Mouse (Mus musculus) neural tube, embryonic 11.5 days (tissue): ENCODE data around the gene Tenm4. TPM values are rescaled to one million over a fixed set of nuclear protein-coding genes. Genes with fewer than 3 reads are reported as not detected.

Source experiments
- ATAC-seq: fragments of 200-750 bp; cut with Nextera tagmentation; 2 replicates; pipeline ENCODE4 v1.8.0; 2017; ENCODE audit warnings: moderate number of reproducible peaks, mild to moderate bottlenecking, moderate TSS enrichment, moderate library complexity; ENCODE audit not compliant: insufficient read depth, low FRiP score, low TSS enrichment
- DNase-seq: peaks from one replicate; pipeline ENCODE4 v3.0.0-alpha.2; 2015; ENCODE audit warnings: low spot score
- H3K27ac ChIP-seq: fragments of 300-500 bp; sonication (generic); 2 replicates; pipeline ENCODE4 v1.5.1; 2014; ENCODE audit warnings: low read depth, mild to moderate bottlenecking, low read length
- H3K27me3 ChIP-seq: fragments of 300-500 bp; sonication (generic); 2 replicates; pipeline ENCODE4 v1.6.1; 2014; ENCODE audit warnings: mild to moderate bottlenecking, low read length, mixed read lengths; ENCODE audit not compliant: control insufficient read depth, insufficient read depth
- H3K36me3 ChIP-seq: fragments of 300-500 bp; sonication (generic); 2 replicates; pipeline ENCODE4 v1.6.1; 2014; ENCODE audit warnings: mild to moderate bottlenecking, low read length, moderate library complexity, mixed read lengths; ENCODE audit not compliant: control insufficient read depth, insufficient read depth
- H3K4me1 ChIP-seq: fragments of 300-500 bp; sonication (generic); 2 replicates; pipeline ENCODE4 v1.6.1; 2014; ENCODE audit warnings: low read length, mixed read lengths; ENCODE audit not compliant: control insufficient read depth, insufficient read depth
- H3K4me2 ChIP-seq: fragments of 300-500 bp; sonication (generic); 2 replicates; pipeline ENCODE4 v1.6.1; 2014; ENCODE audit warnings: low read depth, mild to moderate bottlenecking, moderate library complexity
- H3K4me3 ChIP-seq: fragments of 300-500 bp; sonication (generic); 2 replicates; pipeline ENCODE4 v1.5.1; 2014; ENCODE audit warnings: low read depth, low read length
- H3K9ac ChIP-seq: fragments of 300-500 bp; sonication (generic); 2 replicates; pipeline ENCODE4 v1.6.1; 2014; ENCODE audit warnings: mild to moderate bottlenecking, low read length
- H3K9me3 ChIP-seq: fragments of 300-500 bp; sonication (generic); 2 replicates; pipeline ENCODE4 v1.6.1; 2016; ENCODE audit warnings: low read length; ENCODE audit not compliant: control insufficient read depth
- WGBS: fragments of 180-500 bp; shearing (Covaris S2); extraction: QIAGEN DNeasy Blood & Tissue Kit; methylation state at CpG from one replicate; pipeline ENCODE4 v1.1.7; 2014; 5-methylcytosine and 5-hydroxymethylcytosine counted together
- polyA plus RNA-seq: library from polyadenylated mRNA; unstranded; fragments of >200 nt; fragmentation: Nextera tagmentation; extraction: Ambion mirVana; gene quantifications from 2 replicates; pipeline ENCODE4 v1.2.1, GENCODE M21; 2014

The Tenm4 gene
- polyA plus RNA-seq, 1 experiment from 2014 or later = 32.7 TPM

GRCm38 (mm10) chr7:96650435-96650834 lies 479.4 kb downstream of the Tenm4 start:
- no peak overlapping the region for H3K9ac ChIP-seq
- no peaks in the 10 kb centered on the region; the same call in 1 of the 2 replicates for H3K9me3 ChIP-seq
- H3K4me1 ChIP-seq = peaks cover 39% of the 10 kb centered on the region
- WGBS = 13% methylated on average over 2 of the region's 2 CpGs
- no peak for ATAC-seq
- DNase-seq = no peak
- no peak overlapping the region for H3K4me3 ChIP-seq
- H3K36me3 ChIP-seq = no peaks in the 10 kb centered on the region
- no peak overlapping the region for H3K27ac ChIP-seq
- H3K4me2 ChIP-seq = no peak overlapping the region
- H3K27me3 ChIP-seq = no peaks in the 10 kb centered on the region

DNA sequence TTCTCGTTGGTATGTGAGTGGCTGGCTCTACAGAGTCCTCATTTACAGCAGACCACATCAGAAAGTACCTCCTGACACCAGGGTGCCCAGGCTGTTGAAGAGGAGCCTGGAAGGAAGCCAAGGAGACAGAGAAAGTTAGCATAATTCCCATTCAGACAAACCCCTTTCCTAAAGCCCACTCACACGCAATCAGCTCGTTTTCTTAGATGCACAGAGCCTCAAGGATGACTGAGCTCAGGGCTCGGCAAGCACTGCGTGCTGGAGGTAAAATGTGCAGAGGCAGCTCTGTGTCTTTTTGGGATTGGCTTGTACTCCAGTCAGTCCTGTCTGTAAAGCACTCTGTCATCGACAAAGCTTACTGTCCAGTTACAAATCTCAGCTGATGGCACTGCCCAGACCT lies 480.0 kb downstream of the Tenm4 start:
- WGBS = 18% methylated on average over 6 of the region's 6 CpGs
- no peak overlapping the region for H3K4me3 ChIP-seq
- H3K4me2 ChIP-seq = no peak overlapping the region
- no peaks in the 10 kb centered on the region for H3K27me3 ChIP-seq
- ATAC-seq (no peak), DNase-seq (peak; percentile 25)
- H3K9me3 ChIP-seq = no peaks in the 10 kb centered on the region; the same call in 1 of the 2 replicates
- H3K9ac ChIP-seq = no peak overlapping the region
- no peaks in the 10 kb centered on the region for H3K36me3 ChIP-seq
- H3K27ac ChIP-seq = no peak overlapping the region
- H3K4me1 ChIP-seq = peaks cover 38% of the 10 kb centered on the region

DNA sequence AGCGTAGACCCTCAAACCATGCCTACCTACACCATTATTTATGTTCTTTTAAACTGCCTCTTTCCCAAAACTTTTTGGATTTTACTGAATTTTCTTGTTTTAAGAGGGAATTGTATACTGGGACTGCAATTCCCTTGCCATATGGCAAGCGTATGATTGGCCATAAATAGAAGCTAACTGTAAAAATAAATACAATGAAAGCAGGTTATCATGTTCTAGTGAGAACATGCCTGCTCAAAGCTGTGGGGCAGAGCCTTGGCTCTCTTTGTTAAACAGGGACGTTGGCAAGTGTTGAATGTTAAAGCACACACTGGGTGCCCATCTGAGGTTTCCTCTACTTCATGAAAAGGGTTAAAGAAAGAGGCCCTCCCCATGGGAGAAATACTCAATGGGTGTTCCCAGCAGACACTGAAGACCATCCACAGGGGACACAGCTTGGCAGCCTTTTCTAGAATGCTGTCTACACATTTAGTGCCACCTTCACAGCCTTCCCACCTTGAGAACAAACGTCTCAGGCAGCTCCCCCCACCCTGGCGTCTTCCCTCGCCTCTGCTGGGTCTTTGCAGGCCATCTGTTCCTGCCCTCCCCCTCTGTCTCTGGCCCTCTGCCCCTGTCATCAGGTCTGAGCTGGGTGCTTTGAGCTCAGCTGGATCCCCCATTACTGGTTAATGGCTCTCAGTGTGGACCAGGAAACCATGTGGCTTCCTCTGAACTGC lies 480.7 kb downstream of the Tenm4 start:
- Histone ChIP-seq H3K27ac (peak overlapping the region; percentile 23; the same call in 1 of the 2 replicates), H3K9me3 (no peaks in the 10 kb centered on the region; the same call in 1 of the 2 replicates), H3K36me3 (no peaks in the 10 kb centered on the region), H3K9ac (peak overlapping the region; percentile 19; the same call in 1 of the 2 replicates), H3K4me2 (no peak overlapping the region), H3K4me1 (peaks cover 44% of the 10 kb centered on the region), H3K27me3 (no peaks in the 10 kb centered on the region), H3K4me3 (no peak overlapping the region)
- ATAC-seq (peak; percentile 49; the same call in 1 of the 2 replicates), DNase-seq (peak; percentile 38)
- WGBS = 20% methylated on average over 6 of the region's 6 CpGs

DNA sequence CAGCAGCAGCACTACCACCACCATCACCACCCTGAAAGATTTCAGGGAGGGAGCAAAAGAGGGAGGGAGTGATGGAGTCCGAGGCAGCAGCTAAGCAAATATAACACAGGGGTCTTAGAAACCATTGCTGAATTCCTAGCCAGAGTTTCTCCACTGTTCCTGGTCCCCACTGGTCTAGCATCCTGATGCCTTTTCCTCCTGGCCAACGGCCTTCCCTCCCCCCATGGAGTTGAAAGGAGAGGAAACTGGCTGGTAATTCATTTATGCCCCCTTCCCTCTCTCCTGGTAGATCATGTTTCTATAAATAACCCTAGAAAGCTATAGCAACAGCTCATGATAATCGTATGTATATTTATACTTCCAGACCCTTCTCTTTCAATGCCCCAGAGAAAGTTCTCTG lies 481.8 kb downstream of the Tenm4 start:
- H3K9ac ChIP-seq = no peak overlapping the region

DNA sequence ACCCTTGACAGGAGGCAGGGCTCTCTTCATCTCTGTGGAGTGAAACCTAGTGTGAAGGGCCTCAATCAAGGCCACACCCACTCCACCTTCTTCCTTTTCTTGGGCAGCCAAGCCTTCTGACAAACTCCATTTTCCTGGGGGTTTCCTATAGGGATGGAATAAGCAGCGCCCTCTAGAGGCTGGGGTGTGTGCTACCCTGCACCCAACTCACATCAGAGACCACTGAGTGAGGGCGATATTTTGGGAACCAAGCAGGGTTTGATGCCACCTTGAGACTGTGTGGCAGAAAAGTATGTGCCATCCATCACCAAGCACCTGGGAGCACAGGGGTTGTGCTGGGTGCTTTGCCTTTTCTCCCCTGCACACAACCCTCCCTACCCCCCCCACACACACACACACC lies 483.2 kb downstream of the Tenm4 start:
- Histone ChIP-seq H3K27me3 (no peaks in the 10 kb centered on the region), H3K4me1 (peaks cover 52% of the 10 kb centered on the region), H3K9ac (no peak overlapping the region), H3K4me2 (no peak overlapping the region), H3K36me3 (no peaks in the 10 kb centered on the region), H3K4me3 (no peak overlapping the region), H3K9me3 (no peaks in the 10 kb centered on the region; the same call in 1 of the 2 replicates), H3K27ac (no peak overlapping the region)
- ATAC-seq (no peak), DNase-seq (no peak)
- WGBS = 59% methylated on average over 2 of the region's 2 CpGs

More for the DNA sequence above, 481.8 kb downstream of the Tenm4 start:
- no peaks in the 10 kb centered on the region for H3K27me3 ChIP-seq
- peak overlapping the region; percentile 46; the same call in 1 of the 2 replicates for H3K27ac ChIP-seq
- H3K4me3 ChIP-seq = no peak overlapping the region
- H3K36me3 ChIP-seq = no peaks in the 10 kb centered on the region
- H3K4me2 ChIP-seq = no peak overlapping the region
- ATAC-seq (no peak), DNase-seq (no peak)
- H3K4me1 ChIP-seq = peaks cover 52% of the 10 kb centered on the region
- WGBS = 12% methylated on average over 3 of the region's 3 CpGs
- no peaks in the 10 kb centered on the region; the same call in 1 of the 2 replicates for H3K9me3 ChIP-seq

GRCm38 (mm10) chr7:96655096-96655716 lies 484.2 kb downstream of the Tenm4 start:
- H3K27me3 ChIP-seq = no peaks in the 10 kb centered on the region
- H3K4me3 ChIP-seq = no peak overlapping the region
- ATAC-seq (0 out of 2 replicates have a peak, but pooled peaks have one; percentile 33), DNase-seq (peak; percentile 37)
- whole genome bisulfite sequencing = 21% methylated on average over 3 of the region's 3 CpGs
- H3K27ac ChIP-seq = 0 out of 2 replicates have a peak overlapping the region, but pooled peaks have one; percentile 39
- H3K4me2 ChIP-seq = no peak overlapping the region
- no peak overlapping the region for H3K9ac ChIP-seq
- peaks cover 56% of the 10 kb centered on the region for H3K4me1 ChIP-seq
- H3K36me3 ChIP-seq = no peaks in the 10 kb centered on the region
- no peaks in the 10 kb centered on the region; the same call in 1 of the 2 replicates for H3K9me3 ChIP-seq

GRCm38 (mm10) chr7:96657101-96657830 lies 486.2 kb downstream of the Tenm4 start:
- Histone ChIP-seq H3K9me3 (no peaks in the 10 kb centered on the region; the same call in 1 of the 2 replicates), H3K9ac (0 out of 2 replicates have a peak overlapping the region, but pooled peaks have one; percentile 8), H3K36me3 (no peaks in the 10 kb centered on the region), H3K4me1 (peaks cover 50% of the 10 kb centered on the region), H3K4me2 (no peak overlapping the region), H3K27me3 (no peaks in the 10 kb centered on the region), H3K27ac (no peak overlapping the region), H3K4me3 (no peak overlapping the region)
- no peak for DNase-seq
- no peak for ATAC-seq
- WGBS = 5% methylated on average over 13 of the region's 13 CpGs

- Histone ChIP-seq H3K4me1 (peaks cover 46% of the 10 kb centered on the region), H3K4me2 (no peak overlapping the region), H3K36me3 (no peaks in the 10 kb centered on the region), H3K27ac (no peak overlapping the region), H3K9ac (no peak overlapping the region), H3K27me3 (no peaks in the 10 kb centered on the region), H3K9me3 (no peaks in the 10 kb centered on the region; the same call in 1 of the 2 replicates), H3K4me3 (no peak overlapping the region)
- DNase-seq (no peak), ATAC-seq (no peak)
- 58% methylated on average over 11 of the region's 11 CpGs for WGBS
Measured at GRCm38 (mm10) chr7:96657857-96658580, 487.0 kb downstream of the Tenm4 start.
